Mouse (Mus musculus): ENCODE results near the gene Ccl2. TPM values are rescaled to one million over a fixed set of nuclear protein-coding genes. Genes with fewer than 3 reads are reported as not detected.

The Ccl2 gene
- polyA plus RNA-seq, 1 experiment from 2014 or later = 1.6 TPM

GRCm38 (mm10) chr11:82039132-82039660 is 3.8 kb downstream of the Ccl2 start:
- Histone ChIP-seq H3K4me1 (0 out of 2 replicates have a peak, but pooled peaks cover 4% of the 10 kb centered on the region), H3K9ac (no peak overlapping the region), H3K36me3 (no peaks in the 10 kb centered on the region), H3K9me3 (replicated peaks) (no peaks in the 10 kb centered on the region), H3K4me2 (no peak overlapping the region), H3K4me3 (replicated peaks) (no peak overlapping the region), H3K27me3 (no peaks in the 10 kb centered on the region), H3K27ac (no peak overlapping the region)
- 43% methylated on average over 3 of the region's 3 CpGs for WGBS
- no peak for ATAC-seq (replicated peaks; ENCODE audit: low FRiP score)

- H3K4me1 ChIP-seq = no peaks in the 10 kb centered on the region
- no peak overlapping the region for H3K4me3 ChIP-seq (replicated peaks)
- no peak overlapping the region for H3K9ac ChIP-seq
- H3K36me3 ChIP-seq = no peaks in the 10 kb centered on the region
- no peak overlapping the region for H3K4me2 ChIP-seq
- no peak overlapping the region for H3K27ac ChIP-seq
- no peak for ATAC-seq (replicated peaks; ENCODE audit: low FRiP score)
- 85% methylated on average over 4 of the region's 4 CpGs for WGBS
- no peaks in the 10 kb centered on the region for H3K9me3 ChIP-seq (replicated peaks)
- H3K27me3 ChIP-seq = no peaks in the 10 kb centered on the region
Observed at GRCm38 (mm10) chr11:82041671-82042080, 6.3 kb downstream of the Ccl2 start.

GRCm38 (mm10) chr11:82045471-82045870 is 10.1 kb downstream of the Ccl2 start, which contains the start of gene Ccl7:
TSS of gene Ccl7 (plus strand) at chr11:82045712.
- no peaks in the 10 kb centered on the region for H3K36me3 ChIP-seq
- no peaks in the 10 kb centered on the region for H3K9me3 ChIP-seq (replicated peaks)
- H3K27me3 ChIP-seq = no peaks in the 10 kb centered on the region
- no peak within 1 kb of the TSS for H3K4me3 ChIP-seq (replicated peaks)
- peak within 1 kb of the TSS; percentile 56 for H3K27ac ChIP-seq
- no peak within 1 kb of the TSS for H3K9ac ChIP-seq
- H3K4me1 ChIP-seq = no peaks in the 10 kb centered on the region
- no peak within 1 kb of the TSS for H3K4me2 ChIP-seq
- WGBS = 73% methylated on average over 3 of the region's 3 CpGs
- no peak for ATAC-seq (replicated peaks; ENCODE audit: low FRiP score)

- no peaks in the 10 kb centered on the region for H3K4me1 ChIP-seq
- H3K9ac ChIP-seq = no peak overlapping the region
- H3K4me2 ChIP-seq = no peak overlapping the region
- no peaks in the 10 kb centered on the region for H3K27me3 ChIP-seq
- no peak for ATAC-seq (replicated peaks; ENCODE audit: low FRiP score)
- no peaks in the 10 kb centered on the region for H3K9me3 ChIP-seq (replicated peaks)
- 41% methylated on average over 6 of the region's 6 CpGs for WGBS
- H3K36me3 ChIP-seq = no peaks in the 10 kb centered on the region
- no peak overlapping the region for H3K4me3 ChIP-seq (replicated peaks)
- H3K27ac ChIP-seq = no peak overlapping the region
Observed at GRCm38 (mm10) chr11:82047746-82048415, 12.5 kb downstream of the Ccl2 start.

- Histone ChIP-seq H3K4me1 (no peaks in the 10 kb centered on the region), H3K9me3 (replicated peaks) (no peaks in the 10 kb centered on the region), H3K27ac (no peak overlapping the region), H3K4me2 (no peak overlapping the region), H3K36me3 (no peaks in the 10 kb centered on the region), H3K27me3 (no peaks in the 10 kb centered on the region), H3K9ac (no peak overlapping the region), H3K4me3 (replicated peaks) (no peak overlapping the region)
- ATAC-seq (replicated peaks; ENCODE audit: low FRiP score) = no peak
- WGBS = 75% methylated on average over 7 of the region's 7 CpGs
Observed at GRCm38 (mm10) chr11:82053849-82054248, 18.5 kb downstream of the Ccl2 start.

GRCm38 (mm10) chr11:82057646-82058045 is 22.3 kb downstream of the Ccl2 start, which contains the start of gene Ccl11:
TSS of gene Ccl11 (plus strand) at chr11:82057823.
- 54% methylated on average over 6 of the region's 6 CpGs for WGBS
- peak within 1 kb of the TSS; percentile 9; the same call in 1 of the 2 replicates for H3K4me2 ChIP-seq
- no peaks in the 10 kb centered on the region for H3K9me3 ChIP-seq (replicated peaks)
- H3K27ac ChIP-seq = no peak within 1 kb of the TSS
- ATAC-seq (replicated peaks; ENCODE audit: low FRiP score) = no peak
- H3K27me3 ChIP-seq = no peaks in the 10 kb centered on the region
- no peaks in the 10 kb centered on the region for H3K36me3 ChIP-seq
- H3K9ac ChIP-seq = no peak within 1 kb of the TSS
- H3K4me1 ChIP-seq = no peaks in the 10 kb centered on the region
- H3K4me3 ChIP-seq (replicated peaks) = 0 out of 2 replicates have a peak within 1 kb of the TSS, but pooled peaks have one; percentile 3

GRCm38 (mm10) chr11:82062226-82062625 is 26.9 kb downstream of the Ccl2 start:
- H3K9me3 ChIP-seq (replicated peaks) = no peaks in the 10 kb centered on the region

GRCm38 (mm10) chr11:82063454-82063853 is 28.1 kb downstream of the Ccl2 start:
- Histone ChIP-seq H3K27ac (no peak overlapping the region), H3K36me3 (no peaks in the 10 kb centered on the region), H3K4me2 (no peak overlapping the region), H3K27me3 (no peaks in the 10 kb centered on the region), H3K9me3 (replicated peaks) (no peaks in the 10 kb centered on the region), H3K9ac (no peak overlapping the region), H3K4me1 (no peaks in the 10 kb centered on the region), H3K4me3 (replicated peaks) (no peak overlapping the region)
- WGBS = 74% methylated on average over 2 of the region's 2 CpGs
- ATAC-seq (replicated peaks; ENCODE audit: low FRiP score) = no peak

More at GRCm38 (mm10) chr11:82062226-82062625, 26.9 kb downstream of the Ccl2 start:
- no peak for ATAC-seq (replicated peaks; ENCODE audit: low FRiP score)
- Histone ChIP-seq H3K27me3 (no peaks in the 10 kb centered on the region), H3K4me3 (replicated peaks) (no peak overlapping the region), H3K27ac (no peak overlapping the region), H3K4me2 (no peak overlapping the region), H3K4me1 (no peaks in the 10 kb centered on the region), H3K9ac (no peak overlapping the region), H3K36me3 (no peaks in the 10 kb centered on the region)
- WGBS = 87% methylated on average over 3 of the region's 3 CpGs

GRCm38 (mm10) chr11:82066953-82067571 is 31.7 kb downstream of the Ccl2 start:
- H3K4me3 ChIP-seq (replicated peaks) = no peak overlapping the region
- no peaks in the 10 kb centered on the region for H3K4me1 ChIP-seq
- H3K27me3 ChIP-seq = no peaks in the 10 kb centered on the region
- no peak overlapping the region for H3K4me2 ChIP-seq
- ATAC-seq (replicated peaks; ENCODE audit: low FRiP score) = no peak
- WGBS = 67% methylated on average over 7 of the region's 7 CpGs
- no peak overlapping the region for H3K9ac ChIP-seq
- H3K27ac ChIP-seq = no peak overlapping the region
- no peaks in the 10 kb centered on the region for H3K9me3 ChIP-seq (replicated peaks)
- H3K36me3 ChIP-seq = no peaks in the 10 kb centered on the region

- Histone ChIP-seq H3K4me1 (no peaks in the 10 kb centered on the region), H3K4me2 (no peak overlapping the region), H3K4me3 (replicated peaks) (no peak overlapping the region), H3K27me3 (no peaks in the 10 kb centered on the region), H3K36me3 (no peaks in the 10 kb centered on the region), H3K9me3 (replicated peaks) (no peaks in the 10 kb centered on the region), H3K27ac (no peak overlapping the region), H3K9ac (no peak overlapping the region)
- no peak for ATAC-seq (replicated peaks; ENCODE audit: low FRiP score)
- 80% methylated on average over 3 of the region's 3 CpGs for WGBS
Observed at GRCm38 (mm10) chr11:82071076-82071475, 35.7 kb downstream of the Ccl2 start.

GRCm38 (mm10) chr11:82072374-82072773 is 37.0 kb downstream of the Ccl2 start:
- ATAC-seq (replicated peaks; ENCODE audit: low FRiP score) = no peak
- Histone ChIP-seq H3K4me3 (replicated peaks) (no peak overlapping the region), H3K9me3 (replicated peaks) (no peaks in the 10 kb centered on the region), H3K27me3 (no peaks in the 10 kb centered on the region), H3K27ac (no peak overlapping the region), H3K9ac (no peak overlapping the region), H3K4me2 (no peak overlapping the region), H3K36me3 (no peaks in the 10 kb centered on the region), H3K4me1 (no peaks in the 10 kb centered on the region)
- WGBS = 83% methylated on average over 1 of the region's 1 CpGs

- H3K4me2 ChIP-seq = no peak overlapping the region
- H3K9ac ChIP-seq = no peak overlapping the region
- no peak overlapping the region for H3K27ac ChIP-seq
- no peak for ATAC-seq (replicated peaks; ENCODE audit: low FRiP score)
- H3K4me1 ChIP-seq = no peaks in the 10 kb centered on the region
- H3K4me3 ChIP-seq (replicated peaks) = no peak overlapping the region
- no peaks in the 10 kb centered on the region for H3K36me3 ChIP-seq
- H3K27me3 ChIP-seq = no peaks in the 10 kb centered on the region
- no peaks in the 10 kb centered on the region for H3K9me3 ChIP-seq (replicated peaks)
- WGBS = 64% methylated on average over 3 of the region's 3 CpGs
Observed at GRCm38 (mm10) chr11:82072984-82073383, 37.6 kb downstream of the Ccl2 start.

Measured in kidney, embryonic 15.5 days (tissue).